Mouse (Mus musculus): ENCODE results near the gene Dip2b.

Gene Dip2b

GRCm38 (mm10) chr15:100115416-100115815, 77.0 kb downstream of the Dip2b start:
- H3K4me3 ChIP-seq (replicated peaks; ENCODE audit: low read length): no peak overlapping the region
- H3K36me3 ChIP-seq (ENCODE audit: insufficient read depth, low read length): peaks cover 16% of the 10 kb centered on the region
- no peak for TF ChIP-seq POU5F1 (IDR thresholded peaks at IDR 0.05; ENCODE audit: borderline replicate concordance, low read length)
- no peak for TF ChIP-seq NANOG (IDR thresholded peaks at IDR 0.05; ENCODE audit: borderline replicate concordance, low read length)
- no peak for TF ChIP-seq CTCF (conservative IDR thresholded peaks at IDR 0.05; ENCODE audit: low read length)

GRCm38 (mm10) chr15:100116325-100116724, 77.9 kb downstream of the Dip2b start:
- H3K9me3 ChIP-seq (ENCODE audit: low read length): no peaks in the 10 kb centered on the region
- no peak overlapping the region for H3K4me3 ChIP-seq (replicated peaks; ENCODE audit: low read length)
- peaks cover 16% of the 10 kb centered on the region for H3K36me3 ChIP-seq (ENCODE audit: insufficient read depth, low read length)
- peaks cover 55% of the 10 kb centered on the region for H3K4me1 ChIP-seq (replicated peaks; ENCODE audit: low read depth, low read length)
- H3K27me3 ChIP-seq (ENCODE audit: insufficient read depth, low read length): no peaks in the 10 kb centered on the region
- TF ChIP-seq CTCF (conservative IDR thresholded peaks at IDR 0.05; ENCODE audit: low read length) (no peak), NANOG (IDR thresholded peaks at IDR 0.05; ENCODE audit: borderline replicate concordance, low read length) (no peak), POU5F1 (IDR thresholded peaks at IDR 0.05; ENCODE audit: borderline replicate concordance, low read length) (no peak)

More at GRCm38 (mm10) chr15:100115416-100115815, 77.0 kb downstream of the Dip2b start:
- H3K9me3 ChIP-seq (ENCODE audit: low read length): no peaks in the 10 kb centered on the region
- H3K4me1 ChIP-seq (replicated peaks; ENCODE audit: low read depth, low read length): peaks cover 55% of the 10 kb centered on the region
- no peaks in the 10 kb centered on the region for H3K27me3 ChIP-seq (ENCODE audit: insufficient read depth, low read length)

- no peaks in the 10 kb centered on the region for H3K27me3 ChIP-seq (ENCODE audit: insufficient read depth, low read length)
- no peaks in the 10 kb centered on the region for H3K9me3 ChIP-seq (ENCODE audit: low read length)
- peaks cover 16% of the 10 kb centered on the region for H3K36me3 ChIP-seq (ENCODE audit: insufficient read depth, low read length)
- no peak overlapping the region for H3K4me3 ChIP-seq (replicated peaks; ENCODE audit: low read length)
- TF ChIP-seq NANOG (IDR thresholded peaks at IDR 0.05; ENCODE audit: borderline replicate concordance, low read length) (no peak), POU5F1 (IDR thresholded peaks at IDR 0.05; ENCODE audit: borderline replicate concordance, low read length) (no peak), CTCF (conservative IDR thresholded peaks at IDR 0.05; ENCODE audit: low read length) (no peak)
- H3K4me1 ChIP-seq (replicated peaks; ENCODE audit: low read depth, low read length): peaks cover 32% of the 10 kb centered on the region
Observed at GRCm38 (mm10) chr15:100119225-100119788, 80.8 kb downstream of the Dip2b start.

- no peak for TF ChIP-seq POU5F1 (IDR thresholded peaks at IDR 0.05; ENCODE audit: borderline replicate concordance, low read length)
- H3K27me3 ChIP-seq (ENCODE audit: insufficient read depth, low read length): no peaks in the 10 kb centered on the region
- peaks cover 22% of the 10 kb centered on the region for H3K36me3 ChIP-seq (ENCODE audit: insufficient read depth, low read length)
- H3K9me3 ChIP-seq (ENCODE audit: low read length): no peaks in the 10 kb centered on the region
- H3K4me3 ChIP-seq (replicated peaks; ENCODE audit: low read length): no peak overlapping the region
- H3K4me1 ChIP-seq (replicated peaks; ENCODE audit: low read depth, low read length): peaks cover 23% of the 10 kb centered on the region
Observed at GRCm38 (mm10) chr15:100121437-100121836, 83.0 kb downstream of the Dip2b start.

- peaks cover 24% of the 10 kb centered on the region for H3K4me1 ChIP-seq (replicated peaks; ENCODE audit: low read depth, low read length)
- H3K9me3 ChIP-seq (ENCODE audit: low read length): no peaks in the 10 kb centered on the region
- H3K36me3 ChIP-seq (ENCODE audit: insufficient read depth, low read length): peaks cover 9% of the 10 kb centered on the region
- H3K27me3 ChIP-seq (ENCODE audit: insufficient read depth, low read length): no peaks in the 10 kb centered on the region
- TF ChIP-seq POU5F1 (IDR thresholded peaks at IDR 0.05; ENCODE audit: borderline replicate concordance, low read length): no peak
- no peak for TF ChIP-seq CTCF (conservative IDR thresholded peaks at IDR 0.05; ENCODE audit: low read length)
- no peak for TF ChIP-seq NANOG (IDR thresholded peaks at IDR 0.05; ENCODE audit: borderline replicate concordance, low read length)
- no peak overlapping the region for H3K4me3 ChIP-seq (replicated peaks; ENCODE audit: low read length)
Observed at GRCm38 (mm10) chr15:100123867-100124266, 85.4 kb downstream of the Dip2b start.

GRCm38 (mm10) chr15:100125245-100125644, 86.8 kb downstream of the Dip2b start:
- TF ChIP-seq CTCF (conservative IDR thresholded peaks at IDR 0.05; ENCODE audit: low read length) (no peak), NANOG (IDR thresholded peaks at IDR 0.05; ENCODE audit: borderline replicate concordance, low read length) (no peak), POU5F1 (IDR thresholded peaks at IDR 0.05; ENCODE audit: borderline replicate concordance, low read length) (no peak)
- peaks cover 18% of the 10 kb centered on the region for H3K4me1 ChIP-seq (replicated peaks; ENCODE audit: low read depth, low read length)
- H3K4me3 ChIP-seq (replicated peaks; ENCODE audit: low read length): no peak overlapping the region
- H3K27me3 ChIP-seq (ENCODE audit: insufficient read depth, low read length): no peaks in the 10 kb centered on the region
- H3K9me3 ChIP-seq (ENCODE audit: low read length): no peaks in the 10 kb centered on the region
- peaks cover 9% of the 10 kb centered on the region for H3K36me3 ChIP-seq (ENCODE audit: insufficient read depth, low read length)

GRCm38 (mm10) chr15:100126456-100127107, 88.1 kb downstream of the Dip2b start:
- peaks cover 18% of the 10 kb centered on the region for H3K4me1 ChIP-seq (replicated peaks; ENCODE audit: low read depth, low read length)
- TF ChIP-seq CTCF (conservative IDR thresholded peaks at IDR 0.05; ENCODE audit: low read length): peak; percentile 77
- no peak for TF ChIP-seq POU5F1 (IDR thresholded peaks at IDR 0.05; ENCODE audit: borderline replicate concordance, low read length)

GRCm38 (mm10) chr15:100129151-100129790, 90.8 kb downstream of the Dip2b start:
- TF ChIP-seq POU5F1 (IDR thresholded peaks at IDR 0.05; ENCODE audit: borderline replicate concordance, low read length) (no peak), CTCF (conservative IDR thresholded peaks at IDR 0.05; ENCODE audit: low read length) (no peak), NANOG (IDR thresholded peaks at IDR 0.05; ENCODE audit: borderline replicate concordance, low read length) (no peak)
- Histone ChIP-seq H3K9me3 (ENCODE audit: low read length) (no peaks in the 10 kb centered on the region), H3K36me3 (ENCODE audit: insufficient read depth, low read length) (peaks cover 22% of the 10 kb centered on the region), H3K4me3 (replicated peaks; ENCODE audit: low read length) (no peak overlapping the region), H3K4me1 (replicated peaks; ENCODE audit: low read depth, low read length) (peaks cover 15% of the 10 kb centered on the region), H3K27me3 (ENCODE audit: insufficient read depth, low read length) (no peaks in the 10 kb centered on the region)

More at GRCm38 (mm10) chr15:100126456-100127107, 88.1 kb downstream of the Dip2b start:
- no peaks in the 10 kb centered on the region for H3K9me3 ChIP-seq (ENCODE audit: low read length)
- peaks cover 10% of the 10 kb centered on the region for H3K36me3 ChIP-seq (ENCODE audit: insufficient read depth, low read length)
- H3K27me3 ChIP-seq (ENCODE audit: insufficient read depth, low read length): no peaks in the 10 kb centered on the region
- H3K4me3 ChIP-seq (replicated peaks; ENCODE audit: low read length): no peak overlapping the region

All from E14TG2a.4 (cell line).